Mouse (Mus musculus): Measurements from ENCODE around the gene Mllt3. TPM values are rescaled to one million over a fixed set of nuclear protein-coding genes. Genes with fewer than 3 reads are reported as not detected.

Gene Mllt3
- polyA plus RNA-seq, 1 experiment from 2014 or later = 40.1 TPM

GRCm38 (mm10) chr4:87905149-87905771 is 127.9 kb downstream of the Mllt3 start:
- ATAC-seq (ENCODE audit: extremely low read depth, insufficient number of reproducible peaks, low FRiP score, low TSS enrichment) = no peak
- H3K27ac ChIP-seq (replicated peaks) = no peak overlapping the region
- H3K4me1 ChIP-seq = peaks cover 15% of the 10 kb centered on the region
- 50% methylated on average over 6 of the region's 6 CpGs for WGBS
- H3K4me2 ChIP-seq = no peak overlapping the region
- no peaks in the 10 kb centered on the region for H3K27me3 ChIP-seq (replicated peaks)
- H3K9ac ChIP-seq = no peak overlapping the region
- H3K36me3 ChIP-seq = no peaks in the 10 kb centered on the region
- H3K9me3 ChIP-seq = no peaks in the 10 kb centered on the region
- no peak overlapping the region for H3K4me3 ChIP-seq

- H3K27me3 ChIP-seq (replicated peaks) = no peaks in the 10 kb centered on the region
These were observed 128.4 kb downstream of the Mllt3 start for GRCm38 (mm10) chr4:87904722-87905121.

GRCm38 (mm10) chr4:87902584-87902983 is 130.6 kb downstream of the Mllt3 start:
- H3K9me3 ChIP-seq = no peaks in the 10 kb centered on the region
- H3K27ac ChIP-seq (replicated peaks) = no peak overlapping the region
- no peak overlapping the region for H3K4me2 ChIP-seq
- no peaks in the 10 kb centered on the region for H3K36me3 ChIP-seq
- no peak overlapping the region for H3K4me3 ChIP-seq
- ATAC-seq (ENCODE audit: extremely low read depth, insufficient number of reproducible peaks, low FRiP score, low TSS enrichment) = no peak
- H3K4me1 ChIP-seq = peaks cover 24% of the 10 kb centered on the region
- no peak overlapping the region for H3K9ac ChIP-seq
- WGBS = 82% methylated on average over 4 of the region's 4 CpGs
- H3K27me3 ChIP-seq (replicated peaks) = no peaks in the 10 kb centered on the region

More at GRCm38 (mm10) chr4:87904722-87905121, 128.4 kb downstream of the Mllt3 start:
- no peaks in the 10 kb centered on the region for H3K36me3 ChIP-seq
- 19% methylated on average over 1 of the region's 1 CpGs for WGBS
- no peak overlapping the region for H3K4me2 ChIP-seq
- no peaks in the 10 kb centered on the region for H3K9me3 ChIP-seq
- H3K4me3 ChIP-seq = no peak overlapping the region
- ATAC-seq (ENCODE audit: extremely low read depth, insufficient number of reproducible peaks, low FRiP score, low TSS enrichment) = no peak
- H3K4me1 ChIP-seq = peaks cover 20% of the 10 kb centered on the region
- no peak overlapping the region for H3K9ac ChIP-seq
- no peak overlapping the region for H3K27ac ChIP-seq (replicated peaks)

- Histone ChIP-seq H3K4me2 (no peak overlapping the region), H3K9ac (no peak overlapping the region), H3K9me3 (no peaks in the 10 kb centered on the region), H3K36me3 (no peaks in the 10 kb centered on the region), H3K27ac (replicated peaks) (no peak overlapping the region), H3K4me1 (peaks cover 24% of the 10 kb centered on the region), H3K27me3 (replicated peaks) (no peaks in the 10 kb centered on the region), H3K4me3 (no peak overlapping the region)
- WGBS = 40% methylated on average over 1 of the region's 1 CpGs
- ATAC-seq (ENCODE audit: extremely low read depth, insufficient number of reproducible peaks, low FRiP score, low TSS enrichment) = no peak
These were observed 132.0 kb downstream of the Mllt3 start for GRCm38 (mm10) chr4:87901166-87901565.

- Histone ChIP-seq H3K36me3 (no peaks in the 10 kb centered on the region), H3K9me3 (no peaks in the 10 kb centered on the region), H3K9ac (no peak overlapping the region), H3K27me3 (replicated peaks) (no peaks in the 10 kb centered on the region), H3K27ac (replicated peaks) (no peak overlapping the region), H3K4me2 (no peak overlapping the region), H3K4me1 (no peaks in the 10 kb centered on the region), H3K4me3 (no peak overlapping the region)
- no peak for ATAC-seq (ENCODE audit: extremely low read depth, insufficient number of reproducible peaks, low FRiP score, low TSS enrichment)
- WGBS = 81% methylated on average over 3 of the region's 3 CpGs
These were observed 139.7 kb downstream of the Mllt3 start for GRCm38 (mm10) chr4:87893498-87893897.

GRCm38 (mm10) chr4:87893012-87893411 is 140.2 kb downstream of the Mllt3 start:
- H3K36me3 ChIP-seq = no peaks in the 10 kb centered on the region
- no peaks in the 10 kb centered on the region for H3K4me1 ChIP-seq
- no peaks in the 10 kb centered on the region for H3K9me3 ChIP-seq
- H3K27ac ChIP-seq (replicated peaks) = no peak overlapping the region
- no peak overlapping the region for H3K4me3 ChIP-seq
- H3K4me2 ChIP-seq = no peak overlapping the region
- H3K27me3 ChIP-seq (replicated peaks) = no peaks in the 10 kb centered on the region
- no peak for ATAC-seq (ENCODE audit: extremely low read depth, insufficient number of reproducible peaks, low FRiP score, low TSS enrichment)
- 80% methylated on average over 4 of the region's 4 CpGs for WGBS
- H3K9ac ChIP-seq = no peak overlapping the region

- Histone ChIP-seq H3K27me3 (replicated peaks) (no peaks in the 10 kb centered on the region), H3K9ac (no peak overlapping the region), H3K36me3 (no peaks in the 10 kb centered on the region), H3K4me3 (no peak overlapping the region), H3K4me2 (no peak overlapping the region), H3K4me1 (no peaks in the 10 kb centered on the region), H3K27ac (replicated peaks) (no peak overlapping the region), H3K9me3 (no peaks in the 10 kb centered on the region)
- 82% methylated on average over 5 of the region's 5 CpGs for WGBS
- no peak for ATAC-seq (ENCODE audit: extremely low read depth, insufficient number of reproducible peaks, low FRiP score, low TSS enrichment)
These were observed 149.8 kb downstream of the Mllt3 start for GRCm38 (mm10) chr4:87883225-87883875.

- Histone ChIP-seq H3K36me3 (no peaks in the 10 kb centered on the region), H3K9me3 (no peaks in the 10 kb centered on the region), H3K4me3 (no peak overlapping the region), H3K27ac (replicated peaks) (no peak overlapping the region), H3K9ac (no peak overlapping the region), H3K4me1 (no peaks in the 10 kb centered on the region), H3K4me2 (no peak overlapping the region), H3K27me3 (replicated peaks) (no peaks in the 10 kb centered on the region)
- no peak for ATAC-seq (ENCODE audit: extremely low read depth, insufficient number of reproducible peaks, low FRiP score, low TSS enrichment)
- WGBS = 92% methylated on average over 1 of the region's 1 CpGs
These were observed 151.2 kb downstream of the Mllt3 start for GRCm38 (mm10) chr4:87881995-87882394.

GRCm38 (mm10) chr4:87881583-87881982 is 151.6 kb downstream of the Mllt3 start:
- H3K4me1 ChIP-seq = no peaks in the 10 kb centered on the region

GRCm38 (mm10) chr4:87880297-87880696 is 152.9 kb downstream of the Mllt3 start:
- H3K27ac ChIP-seq (replicated peaks) = no peak overlapping the region
- WGBS = 83% methylated on average over 2 of the region's 2 CpGs
- H3K36me3 ChIP-seq = no peaks in the 10 kb centered on the region
- no peak overlapping the region for H3K9ac ChIP-seq
- no peaks in the 10 kb centered on the region for H3K9me3 ChIP-seq
- H3K4me3 ChIP-seq = no peak overlapping the region
- no peaks in the 10 kb centered on the region for H3K4me1 ChIP-seq
- no peak for ATAC-seq (ENCODE audit: extremely low read depth, insufficient number of reproducible peaks, low FRiP score, low TSS enrichment)
- H3K4me2 ChIP-seq = no peak overlapping the region
- H3K27me3 ChIP-seq (replicated peaks) = no peaks in the 10 kb centered on the region

More at GRCm38 (mm10) chr4:87881583-87881982, 151.6 kb downstream of the Mllt3 start:
- no peaks in the 10 kb centered on the region for H3K9me3 ChIP-seq
- H3K36me3 ChIP-seq = no peaks in the 10 kb centered on the region
- H3K4me2 ChIP-seq = no peak overlapping the region
- ATAC-seq (ENCODE audit: extremely low read depth, insufficient number of reproducible peaks, low FRiP score, low TSS enrichment) = no peak
- no peak overlapping the region for H3K4me3 ChIP-seq
- no peak overlapping the region for H3K27ac ChIP-seq (replicated peaks)
- H3K27me3 ChIP-seq (replicated peaks) = no peaks in the 10 kb centered on the region
- 87% methylated on average over 2 of the region's 2 CpGs for WGBS
- H3K9ac ChIP-seq = no peak overlapping the region

- Histone ChIP-seq H3K36me3 (peaks cover under 1% of the 10 kb centered on the region), H3K9me3 (no peaks in the 10 kb centered on the region), H3K4me1 (no peaks in the 10 kb centered on the region), H3K4me2 (no peak overlapping the region), H3K4me3 (no peak overlapping the region), H3K27ac (replicated peaks) (no peak overlapping the region), H3K27me3 (replicated peaks) (no peaks in the 10 kb centered on the region), H3K9ac (no peak overlapping the region)
- ATAC-seq (ENCODE audit: extremely low read depth, insufficient number of reproducible peaks, low FRiP score, low TSS enrichment) = no peak
- WGBS = 51% methylated on average over 6 of the region's 6 CpGs
These were observed 154.5 kb downstream of the Mllt3 start for GRCm38 (mm10) chr4:87878701-87879100.

- no peaks in the 10 kb centered on the region for H3K9me3 ChIP-seq
- peaks cover 5% of the 10 kb centered on the region; the same call in 1 of the 2 replicates for H3K4me1 ChIP-seq
- no peak overlapping the region for H3K4me3 ChIP-seq
- ATAC-seq (ENCODE audit: extremely low read depth, insufficient number of reproducible peaks, low FRiP score, low TSS enrichment) = no peak
- 54% methylated on average over 2 of the region's 2 CpGs for WGBS
- H3K9ac ChIP-seq = no peak overlapping the region
- no peak overlapping the region for H3K27ac ChIP-seq (replicated peaks)
- H3K4me2 ChIP-seq = no peak overlapping the region
- no peaks in the 10 kb centered on the region for H3K27me3 ChIP-seq (replicated peaks)
- H3K36me3 ChIP-seq = peaks cover 14% of the 10 kb centered on the region
These were observed 162.6 kb downstream of the Mllt3 start for GRCm38 (mm10) chr4:87870563-87870962.
